17 mouse cellular contexts compared by ENCODE assay signal in genomic region chr3:50041141-50041540, GRCm38 (mm10).
"Had no signal": no experiment of that assay in that cellular context is flagged by ENCODE, and none has a peak within 500 bp of the region (broad histone marks: within the 10 kb centered on the region; RNA-seq: fewer than 3 reads in every experiment).

No protein-coding gene starts in this region.

- H3K4me1 ChIP-seq: lung, embryonic 15.5 days; megakaryocyte, embryonic 14.5 days; midbrain, embryonic 13.5 days; midbrain, embryonic 15.5 days; neural tube, embryonic 12.5 days; stomach, embryonic 15.5 days had no signal

- H3K4me2 ChIP-seq: lung, embryonic 15.5 days; midbrain, embryonic 11.5 days; midbrain, embryonic 13.5 days; midbrain, embryonic 15.5 days; neural tube, embryonic 12.5 days; stomach, embryonic 15.5 days had no signal

- DNase-seq: lung, adult 2 months; lung, postnatal 14 days; lung, postnatal 36 days; right cerebral cortex, postnatal 14 days; thymus, adult 2 months; thymus, postnatal 25 days; thymus, postnatal 4 days had no signal

- ATAC-seq: lung, postnatal 0 days; midbrain, embryonic 13.5 days; midbrain, embryonic 15.5 days had no signal

- H3K9ac ChIP-seq: lung, embryonic 15.5 days; midbrain, embryonic 13.5 days; midbrain, embryonic 15.5 days; neural tube, embryonic 12.5 days; stomach, embryonic 15.5 days had no signal

- H3K27ac ChIP-seq: lung, embryonic 15.5 days; macrophage; midbrain, embryonic 13.5 days; midbrain, embryonic 15.5 days; neural tube, embryonic 12.5 days; stomach, embryonic 15.5 days; stomach, postnatal 0 days had no signal

- H3K4me3 ChIP-seq: lung, embryonic 15.5 days; megakaryocyte, embryonic 14.5 days; midbrain, embryonic 13.5 days; midbrain, embryonic 15.5 days; neural tube, embryonic 12.5 days; stomach, embryonic 15.5 days had no signal

- H3K36me3 ChIP-seq: lung, embryonic 15.5 days; midbrain, embryonic 13.5 days; midbrain, embryonic 15.5 days; neural tube, embryonic 12.5 days; stomach, embryonic 15.5 days had no signal

- H3K9me3 ChIP-seq: lung, embryonic 15.5 days; megakaryocyte, embryonic 14.5 days; midbrain, embryonic 13.5 days; midbrain, embryonic 15.5 days; neural tube, embryonic 12.5 days; stomach, embryonic 15.5 days had no signal

- H3K27me3 ChIP-seq: lung, embryonic 15.5 days; megakaryocyte, embryonic 14.5 days; midbrain, embryonic 13.5 days; midbrain, embryonic 15.5 days; neural tube, embryonic 12.5 days; stomach, embryonic 15.5 days had no signal
